Mouse (Mus musculus) testis, adult 2 months (tissue): ENCODE measurements at regions not wholly inside any gene's neighbourhood (a gene's known extent, or its start where the extent isn't known, plus 50 kb on each side); places are given as distances from the start of the nearest gene placed in this dataset.

Experiments used
- CTCF ChIP-seq: fragments of 200-500 bp; IDR thresholded peaks from 2 replicates; pipeline ENCODE4 v1.5.1; 2012; ENCODE audit warnings: low read depth, mild to moderate bottlenecking, inconsistent platforms, low read length, moderate library complexity; ENCODE audit not compliant: control insufficient read depth, insufficient read depth, insufficient replicate concordance
- POLR2A ChIP-seq: fragments of 200-500 bp; IDR thresholded peaks from 2 replicates; pipeline ENCODE4 v1.6.1; 2012; ENCODE audit warnings: low read depth, mild to moderate bottlenecking, inconsistent platforms, low read length, moderate library complexity; ENCODE audit not compliant: control insufficient read depth

- no peak for TF ChIP-seq POLR2A
- TF ChIP-seq CTCF: no peak
Measured at GRCm38 (mm10) chr12:107754885-107755284, 248.5 kb downstream of the Bcl11b start.
